Mouse (Mus musculus) limb, embryonic 10.5 days (tissue): Measurements from ENCODE around the gene Gm21981. TPM values are rescaled to one million over a fixed set of nuclear protein-coding genes. Genes with fewer than 3 reads are reported as not detected.
A peak's percentile ranks its signal among the peaks of the same experiment; 100 is the strongest.

Source experiments
- DNase-seq: peaks from one replicate; pipeline ENCODE4 v3.0.0-alpha.2; 2017; ENCODE audit warnings: low spot score
- H3K27ac ChIP-seq: fragments of 300-500 bp; sonication (generic); 2 replicates; pipeline ENCODE4 v1.5.1; 2016; ENCODE audit warnings: mild to moderate bottlenecking
- H3K27me3 ChIP-seq: fragments of 300-500 bp; sonication (generic); 2 replicates; pipeline ENCODE4 v1.6.1; 2016; ENCODE audit warnings: low read depth, mild to moderate bottlenecking; ENCODE audit not compliant: poor library complexity, severe bottlenecking
- H3K36me3 ChIP-seq: fragments of 300-500 bp; sonication (generic); 2 replicates; pipeline ENCODE4 v1.6.1; 2016; ENCODE audit warnings: mild to moderate bottlenecking, moderate library complexity
- H3K4me1 ChIP-seq: fragments of 300-500 bp; sonication (generic); 2 replicates; pipeline ENCODE4 v1.6.1; 2016
- H3K4me3 ChIP-seq: fragments of 300-500 bp; sonication (generic); 2 replicates; pipeline ENCODE4 v1.5.1; 2016; ENCODE audit warnings: mild to moderate bottlenecking, moderate library complexity
- H3K9me3 ChIP-seq: fragments of 300-500 bp; sonication (generic); replicated peaks from 2 replicates; pipeline ENCODE4 v1.6.1; 2016; ENCODE audit warnings: mild to moderate bottlenecking
- WGBS: fragments of 180-500 bp; shearing (Covaris S2); methylation state at CpG from one replicate; pipeline ENCODE4 v1.1.7; 2016; 5-methylcytosine and 5-hydroxymethylcytosine counted together
- polyA plus RNA-seq: library from polyadenylated mRNA; unstranded; fragments of >200 nt; fragmentation: Nextera tagmentation; extraction: Ambion mirVana; gene quantifications from 2 replicates; pipeline ENCODE4 v1.2.1, GENCODE M21; 2016

Gm21981 gene
- polyA plus RNA-seq, 1 experiment from 2014 or later = 0.23 TPM

DNA sequence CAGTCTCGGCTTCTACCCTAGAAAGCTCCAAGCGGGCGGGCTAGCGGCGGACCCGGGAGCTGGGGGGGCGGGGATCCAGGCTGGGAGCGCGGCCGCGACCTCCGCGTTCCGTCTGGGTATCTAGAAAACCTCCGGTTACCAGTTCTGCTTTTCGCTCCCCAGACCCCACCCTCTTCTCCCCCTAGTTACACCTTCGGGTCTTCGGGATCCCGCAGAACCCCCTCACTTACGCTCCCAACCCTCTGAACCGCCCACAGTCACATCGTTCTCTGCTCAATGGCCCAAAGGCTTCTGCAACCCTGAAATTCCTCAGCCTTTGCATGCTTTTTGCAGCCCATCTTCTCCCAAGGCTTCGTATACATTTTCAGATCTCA is 1.1 kb upstream of the Gm21981 start:
- peak overlapping the region; percentile 85 for H3K4me3 ChIP-seq
- H3K27me3 ChIP-seq = peaks cover 40% of the 10 kb centered on the region
- under 1% methylated on average over 23 of the region's 23 CpGs for WGBS
- peak overlapping the region; percentile 90 for H3K27ac ChIP-seq
- H3K9me3 ChIP-seq = no peaks in the 10 kb centered on the region
- H3K4me1 ChIP-seq = peaks cover 20% of the 10 kb centered on the region
- DNase-seq = no peak
- peaks cover 20% of the 10 kb centered on the region for H3K36me3 ChIP-seq

DNA sequence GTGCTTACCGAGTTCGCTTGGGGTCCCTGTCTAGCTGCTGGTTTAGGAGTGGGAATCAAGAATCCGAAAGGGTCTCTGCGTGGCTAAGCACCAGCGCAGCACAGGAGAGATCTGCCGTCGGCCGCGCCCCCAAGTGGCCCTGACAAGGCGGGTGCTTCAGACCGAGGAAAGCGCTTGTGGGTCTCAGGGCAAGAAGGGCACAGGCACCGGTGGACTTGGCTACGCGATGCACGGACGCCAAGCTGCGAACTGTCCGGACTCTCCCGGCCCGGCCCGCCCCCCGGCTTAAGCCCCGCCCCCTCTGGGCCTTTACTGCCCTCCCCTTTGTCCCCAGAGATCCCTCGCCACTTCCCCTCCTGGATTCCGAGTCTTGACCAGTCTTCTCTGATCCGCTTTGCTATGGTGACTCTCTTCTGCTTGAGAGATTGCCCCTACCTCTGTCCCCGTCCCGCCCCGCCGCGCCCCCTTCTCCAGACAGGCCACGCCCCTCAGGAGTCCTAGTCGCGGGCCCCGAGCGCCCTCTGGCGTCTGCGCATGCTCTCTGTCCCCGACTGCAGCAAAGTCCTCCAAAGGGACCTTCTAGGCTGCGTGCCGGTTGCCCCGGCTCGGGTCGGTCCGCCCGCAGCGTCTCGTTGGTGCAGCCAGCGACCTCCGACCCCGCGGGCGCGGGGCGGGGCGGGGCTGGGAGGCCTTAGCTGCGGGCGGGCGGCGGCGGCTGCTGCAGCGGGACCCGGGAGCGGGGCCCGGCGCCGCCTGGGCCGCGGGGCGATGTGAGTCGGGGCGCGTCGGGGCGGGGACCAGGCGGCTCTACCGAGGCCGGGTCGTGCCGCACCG is 465 bp upstream of the Gm21981 start, which contains the start of gene Prickle4:
Gene Prickle4, minus strand, starts transcription at position 234 of the 834 bp plus-strand sequence.
- Histone ChIP-seq H3K27me3 (peaks cover 47% of the 10 kb centered on the region), H3K36me3 (peaks cover 14% of the 10 kb centered on the region), H3K9me3 (no peaks in the 10 kb centered on the region), H3K4me1 (peaks cover 24% of the 10 kb centered on the region), H3K4me3 (peak within 1 kb of the TSS; percentile 85), H3K27ac (peak within 1 kb of the TSS; percentile 90)
- under 1% methylated on average over 81 of the region's 82 CpGs for whole genome bisulfite sequencing
- peak; percentile 99 for DNase-seq

DNA sequence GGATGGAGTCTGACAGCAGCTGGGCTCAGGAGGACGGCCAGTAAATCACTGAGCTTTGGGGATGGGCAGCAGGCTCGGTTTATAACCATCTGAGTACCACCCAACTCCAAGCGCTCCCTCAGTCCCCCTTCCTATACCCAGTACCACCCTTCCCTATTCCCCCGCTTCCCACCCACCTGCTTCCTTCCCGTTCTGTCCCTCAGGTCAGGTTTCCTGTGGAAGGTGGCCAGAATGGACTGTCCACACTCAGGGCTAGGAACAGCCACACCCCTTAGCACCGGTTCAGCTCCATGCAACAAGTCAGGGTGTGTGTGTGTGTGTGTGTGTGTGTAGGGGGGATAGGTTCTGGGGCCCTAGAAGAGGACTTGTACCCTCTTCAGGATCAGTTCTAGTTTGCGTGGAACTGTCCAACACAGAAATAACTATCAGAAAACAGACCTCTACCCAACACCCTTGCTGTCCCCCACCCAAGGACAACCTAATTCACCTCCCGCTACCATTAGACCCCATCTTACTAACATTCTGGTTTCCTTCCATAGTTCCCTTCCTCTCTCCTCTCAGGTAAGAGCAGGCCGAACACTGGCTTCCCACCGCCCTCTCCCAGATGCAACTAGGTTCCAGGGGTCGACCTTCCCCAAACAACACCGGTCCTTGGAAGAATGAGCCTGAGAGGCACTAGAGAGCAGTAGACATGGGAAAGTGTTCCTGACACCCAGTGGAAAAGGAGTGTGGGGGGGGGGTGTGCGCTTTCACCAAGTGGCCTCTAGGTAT is 399 bp downstream of the Gm21981 start:
- peaks cover 52% of the 10 kb centered on the region for H3K27me3 ChIP-seq
- no peak for DNase-seq
- H3K4me3 ChIP-seq = peak overlapping the region; percentile 85
- H3K36me3 ChIP-seq = peaks cover 5% of the 10 kb centered on the region
- H3K27ac ChIP-seq = peak overlapping the region; percentile 90; the same call in 1 of the 2 replicates
- H3K9me3 ChIP-seq = no peaks in the 10 kb centered on the region
- peaks cover 33% of the 10 kb centered on the region for H3K4me1 ChIP-seq
- 36% methylated on average over 13 of the region's 13 CpGs for WGBS

DNA sequence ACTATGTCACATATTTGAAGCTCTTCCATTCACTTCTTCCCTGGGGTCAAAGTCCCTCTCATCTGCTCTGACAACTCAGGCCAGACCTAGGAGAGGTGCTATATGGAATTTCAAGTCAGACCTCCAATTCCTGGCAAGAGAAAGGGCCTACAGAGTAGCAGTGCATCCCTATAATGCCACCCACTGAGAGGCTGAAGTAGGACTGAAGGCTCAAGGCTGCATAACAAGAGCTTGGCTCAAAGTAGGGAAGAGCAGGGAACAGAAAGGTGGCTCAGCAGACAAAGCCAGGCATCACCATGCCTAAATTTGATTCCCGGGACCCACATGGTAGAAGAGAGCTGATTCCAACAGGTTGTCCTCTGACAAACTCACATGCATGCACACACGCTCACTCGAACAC is 2.6 kb downstream of the Gm21981 start:
- WGBS = 91% methylated on average over 3 of the region's 3 CpGs
- no peak overlapping the region for H3K27ac ChIP-seq
- 0 out of 2 replicates have a peak, but pooled peaks cover 3% of the 10 kb centered on the region for H3K36me3 ChIP-seq
- peaks cover 48% of the 10 kb centered on the region for H3K27me3 ChIP-seq
- no peak for DNase-seq
- no peak overlapping the region for H3K4me3 ChIP-seq
- H3K9me3 ChIP-seq = no peaks in the 10 kb centered on the region
- peaks cover 49% of the 10 kb centered on the region for H3K4me1 ChIP-seq

DNA sequence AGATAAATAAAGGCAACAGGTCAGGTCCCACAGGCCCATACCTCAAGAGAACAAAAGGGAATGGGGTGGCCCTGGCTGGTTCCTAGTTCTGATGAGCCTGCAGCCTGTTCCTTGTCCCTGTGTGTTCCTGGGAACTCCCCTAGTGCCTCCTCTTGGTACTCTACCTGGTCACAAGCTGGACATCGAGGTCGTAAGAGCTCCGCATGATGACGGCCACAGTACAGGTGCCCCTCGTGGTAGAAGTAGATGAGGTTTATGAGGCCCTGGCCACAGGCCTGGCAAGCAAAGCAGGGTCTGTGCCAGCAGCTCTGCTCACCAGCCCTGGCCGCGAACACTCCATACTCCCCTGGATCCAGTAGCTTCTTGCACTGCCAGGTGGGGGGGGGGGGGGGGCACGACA is 4.4 kb downstream of the Gm21981 start:
- Histone ChIP-seq H3K4me1 (peaks cover 44% of the 10 kb centered on the region), H3K27ac (no peak overlapping the region), H3K9me3 (no peaks in the 10 kb centered on the region), H3K4me3 (no peak overlapping the region; the same call in 1 of the 2 replicates), H3K36me3 (peaks cover 19% of the 10 kb centered on the region), H3K27me3 (peaks cover 48% of the 10 kb centered on the region)
- no peak for DNase-seq
- WGBS = 75% methylated on average over 8 of the region's 8 CpGs

DNA sequence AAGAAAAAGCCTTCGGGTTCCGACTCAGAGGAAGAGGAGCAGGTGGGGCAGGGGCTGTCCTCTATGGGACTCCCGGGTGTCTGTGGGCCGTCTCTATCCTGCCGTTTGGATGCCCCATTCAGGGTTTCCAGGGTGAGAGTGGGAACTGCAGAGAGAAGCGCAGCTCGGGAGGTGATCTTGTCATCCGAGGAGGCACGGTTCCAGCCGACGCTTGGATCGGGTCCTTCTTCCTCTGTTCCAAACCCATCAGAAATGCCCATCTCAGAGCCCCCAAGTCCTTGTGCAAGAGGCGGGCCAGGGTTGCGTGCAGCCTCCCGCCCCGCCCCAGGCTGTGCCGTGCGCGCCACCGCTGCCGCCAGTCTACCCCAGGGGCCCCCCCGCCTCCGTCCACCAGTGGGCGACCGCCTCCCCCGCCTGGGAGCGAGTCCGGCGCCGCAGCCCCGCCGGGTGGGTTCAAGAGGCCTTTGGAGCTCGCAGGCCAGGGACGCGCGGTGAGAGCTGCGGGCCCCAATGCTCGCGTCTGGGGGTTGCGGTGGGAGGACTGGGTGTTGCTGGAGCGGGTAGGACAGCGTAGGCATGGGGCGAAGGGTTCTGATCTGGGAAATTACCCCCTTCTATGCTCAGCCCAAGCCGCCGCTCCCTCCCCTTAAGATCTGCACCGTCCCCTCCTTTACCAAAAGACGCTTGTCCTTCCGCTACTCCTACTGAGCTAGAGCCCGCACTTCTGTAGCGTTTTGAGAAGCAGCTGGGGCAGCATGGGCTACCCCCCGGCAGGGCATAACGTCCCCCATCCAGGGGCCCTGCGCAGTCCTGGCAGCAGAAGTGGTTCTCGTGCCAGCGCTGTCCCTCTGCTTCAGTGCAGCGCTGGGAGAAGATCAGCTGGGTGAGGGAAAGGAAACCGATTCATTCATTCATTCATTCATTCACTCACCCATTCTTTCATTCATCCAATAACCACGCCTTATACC is 5.4 kb downstream of the Gm21981 start, which contains the start of gene Frs3:
Gene Frs3, plus strand, starts transcription at position 423 of the 968 bp plus-strand sequence.
- H3K27ac ChIP-seq = peak within 1 kb of the TSS; percentile 84
- H3K36me3 ChIP-seq = peaks cover 29% of the 10 kb centered on the region
- 2% methylated on average over 54 of the region's 58 CpGs for WGBS
- H3K9me3 ChIP-seq = no peaks in the 10 kb centered on the region
- H3K4me1 ChIP-seq = peaks cover 35% of the 10 kb centered on the region
- peak; percentile 86 for DNase-seq
- peak within 1 kb of the TSS; percentile 90 for H3K4me3 ChIP-seq
- H3K27me3 ChIP-seq = peaks cover 46% of the 10 kb centered on the region

DNA sequence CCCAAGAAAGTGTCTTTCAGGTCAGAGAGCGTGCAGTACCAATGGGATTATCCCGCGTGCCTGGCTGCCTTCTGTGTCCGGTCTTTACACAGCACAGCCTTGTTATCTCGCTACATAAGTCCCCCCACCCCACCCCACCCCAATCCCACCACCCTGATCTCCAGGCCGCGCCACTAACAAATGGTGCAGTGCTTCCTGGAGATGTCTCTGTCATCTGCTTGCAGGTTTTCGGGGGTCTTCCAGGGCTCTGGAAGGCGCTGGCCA is 6.0 kb downstream of the Gm21981 start, which contains the start of gene Tomm6:
Gene Tomm6, minus strand, starts transcription at position 43 of the 264 bp plus-strand sequence.
- peaks cover 35% of the 10 kb centered on the region for H3K36me3 ChIP-seq
- DNase-seq = no peak
- no peaks in the 10 kb centered on the region for H3K9me3 ChIP-seq
- H3K4me1 ChIP-seq = peaks cover 30% of the 10 kb centered on the region
- H3K27me3 ChIP-seq = peaks cover 40% of the 10 kb centered on the region
- peak within 1 kb of the TSS; percentile 84 for H3K27ac ChIP-seq
- H3K4me3 ChIP-seq = peak within 1 kb of the TSS; percentile 90
- 0% methylated on average over 9 of the region's 9 CpGs for WGBS

DNA sequence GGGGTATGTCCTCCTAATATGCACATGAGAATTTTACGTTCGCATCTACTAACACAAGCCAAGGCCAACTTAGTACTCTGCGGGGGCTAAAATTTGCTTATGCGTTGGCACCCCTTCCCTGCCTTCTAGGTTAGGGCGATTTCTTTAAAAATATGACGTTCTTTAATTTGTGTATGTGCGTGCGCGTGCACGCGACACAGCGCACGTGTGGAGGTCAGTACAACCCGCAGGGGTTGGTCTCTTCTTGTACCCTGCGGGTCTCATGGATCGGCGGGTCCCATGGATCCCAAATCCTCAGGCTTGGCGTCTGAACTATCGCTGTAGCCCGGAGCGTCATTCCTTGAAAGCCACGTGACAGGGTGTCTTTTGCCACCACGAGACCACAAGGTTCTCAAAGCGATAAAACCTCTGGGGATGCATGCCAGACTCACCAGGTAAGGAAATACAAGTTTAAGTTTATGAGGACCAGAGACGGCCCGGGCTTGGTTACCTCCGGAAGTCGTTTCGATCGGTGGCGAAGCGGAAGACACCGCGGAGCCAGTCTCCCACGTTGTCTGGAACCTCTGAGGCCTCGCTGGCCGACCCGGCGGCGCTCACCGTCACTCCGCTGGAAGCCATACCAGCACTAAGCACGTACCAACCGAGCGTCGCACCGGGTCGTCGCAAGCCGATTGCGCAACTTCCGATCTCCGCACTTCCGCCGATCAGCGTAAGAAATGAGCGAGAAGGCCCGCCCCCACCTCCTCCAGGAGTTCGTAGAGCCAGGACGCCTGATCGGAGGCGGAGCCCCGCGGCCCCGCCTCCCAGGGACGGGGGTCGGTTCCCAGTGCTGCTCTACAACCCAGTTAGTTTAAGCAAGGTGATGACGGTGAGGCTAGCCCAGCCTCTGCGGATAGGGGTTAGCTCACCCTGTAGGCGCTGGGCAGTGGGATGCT is 6.6 kb downstream of the Gm21981 start:
- peaks cover 34% of the 10 kb centered on the region for H3K27me3 ChIP-seq

DNA sequence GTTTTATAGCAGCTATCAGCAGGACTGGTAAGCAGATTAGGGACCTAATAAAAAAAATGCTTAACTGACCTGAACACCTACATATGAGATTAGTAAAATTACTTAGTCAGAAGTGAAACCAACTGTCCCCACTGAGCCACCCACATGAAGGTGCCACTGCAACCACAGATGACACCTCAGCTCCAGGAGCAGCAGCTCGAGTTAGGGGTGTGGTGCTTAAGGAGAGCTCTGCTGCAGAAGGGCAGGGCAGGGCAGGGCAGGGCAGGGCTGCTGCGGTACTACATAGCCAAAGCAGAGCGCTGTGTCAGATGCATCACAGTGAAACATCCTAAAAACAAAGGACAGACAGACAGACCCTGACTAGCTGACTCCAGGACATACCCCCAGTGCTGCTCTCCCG is 11.4 kb downstream of the Gm21981 start:
- Histone ChIP-seq H3K9me3 (no peaks in the 10 kb centered on the region), H3K27ac (no peak overlapping the region), H3K36me3 (peaks cover 82% of the 10 kb centered on the region), H3K4me1 (peaks cover 9% of the 10 kb centered on the region), H3K27me3 (no peaks in the 10 kb centered on the region), H3K4me3 (no peak overlapping the region)
- DNase-seq = no peak
- 76% methylated on average over 4 of the region's 4 CpGs for WGBS

More for the DNA sequence above, 6.6 kb downstream of the Gm21981 start:
- peak overlapping the region; percentile 90 for H3K4me3 ChIP-seq
- no peaks in the 10 kb centered on the region for H3K9me3 ChIP-seq
- peaks cover 30% of the 10 kb centered on the region for H3K4me1 ChIP-seq
- H3K36me3 ChIP-seq = peaks cover 41% of the 10 kb centered on the region
- DNase-seq = peak; percentile 95
- H3K27ac ChIP-seq = peak overlapping the region; percentile 84
- under 1% methylated on average over 70 of the region's 70 CpGs for WGBS

DNA sequence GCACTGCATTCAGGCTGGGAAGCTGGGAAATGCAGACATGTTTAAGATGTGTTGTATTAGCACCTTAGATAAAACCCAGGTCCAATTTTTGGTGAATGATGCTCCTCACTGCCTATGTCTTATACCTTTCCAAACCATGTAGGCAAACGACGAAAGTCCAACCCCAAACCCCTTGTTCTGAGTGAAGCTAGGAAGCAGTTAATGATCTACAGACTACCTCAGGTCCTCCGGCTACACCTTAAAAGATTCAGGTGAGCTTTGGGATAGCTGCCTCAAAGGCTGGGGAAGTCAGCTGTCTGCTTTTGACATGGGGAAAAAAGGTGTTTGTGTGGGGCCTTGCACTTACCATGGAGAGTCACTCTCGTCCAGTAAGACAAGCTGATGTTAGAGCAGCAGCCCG is 15.6 kb downstream of the Gm21981 start:
- 87% methylated on average over 5 of the region's 5 CpGs for WGBS
- Histone ChIP-seq H3K27me3 (no peaks in the 10 kb centered on the region), H3K27ac (no peak overlapping the region), H3K36me3 (peaks cover 73% of the 10 kb centered on the region), H3K4me1 (peaks cover 7% of the 10 kb centered on the region), H3K4me3 (no peak overlapping the region), H3K9me3 (no peaks in the 10 kb centered on the region)
- no peak for DNase-seq

DNA sequence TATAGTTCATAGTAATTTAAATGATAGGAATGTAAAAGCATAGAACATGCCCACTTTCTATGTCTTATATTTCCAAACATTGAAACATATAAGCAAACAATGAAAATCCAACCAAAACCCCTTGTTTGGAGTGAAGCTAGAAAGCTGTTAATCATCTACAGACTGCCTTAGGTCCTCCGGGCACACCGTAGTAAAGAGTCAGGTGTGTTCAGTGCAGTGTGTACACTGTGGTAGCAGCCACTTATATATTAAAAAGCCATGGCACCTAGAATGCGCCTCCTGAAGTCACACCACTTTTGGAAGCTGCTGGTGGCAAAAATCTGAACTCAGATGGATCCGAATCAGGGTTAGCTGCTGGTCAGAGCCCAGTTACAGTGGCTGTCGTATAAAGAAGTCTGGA is 16.0 kb downstream of the Gm21981 start:
- no peaks in the 10 kb centered on the region for H3K9me3 ChIP-seq
- no peak for DNase-seq
- H3K4me3 ChIP-seq = no peak overlapping the region
- H3K27me3 ChIP-seq = peaks cover 2% of the 10 kb centered on the region
- 87% methylated on average over 5 of the region's 5 CpGs for WGBS
- no peak overlapping the region for H3K27ac ChIP-seq
- H3K36me3 ChIP-seq = peaks cover 68% of the 10 kb centered on the region
- peaks cover 12% of the 10 kb centered on the region for H3K4me1 ChIP-seq
